Mouse (Mus musculus) lung, adult 2 months (tissue): Measurements from ENCODE around the gene Zfp638.

Source experiments
- CTCF ChIP-seq: fragments of 200-500 bp; IDR thresholded peaks from 2 replicates; pipeline ENCODE4 v1.5.1; 2011; ENCODE audit warnings: mild to moderate bottlenecking, low read length, control low read depth; ENCODE audit not compliant: insufficient read depth
- POLR2A ChIP-seq: fragments of 200-500 bp; IDR thresholded peaks from 2 replicates; pipeline ENCODE4 v1.6.1; 2011; ENCODE audit warnings: low read depth, mild to moderate bottlenecking, control low read depth, low read length, borderline replicate concordance; ENCODE audit errors: extremely low read depth

DNA sequence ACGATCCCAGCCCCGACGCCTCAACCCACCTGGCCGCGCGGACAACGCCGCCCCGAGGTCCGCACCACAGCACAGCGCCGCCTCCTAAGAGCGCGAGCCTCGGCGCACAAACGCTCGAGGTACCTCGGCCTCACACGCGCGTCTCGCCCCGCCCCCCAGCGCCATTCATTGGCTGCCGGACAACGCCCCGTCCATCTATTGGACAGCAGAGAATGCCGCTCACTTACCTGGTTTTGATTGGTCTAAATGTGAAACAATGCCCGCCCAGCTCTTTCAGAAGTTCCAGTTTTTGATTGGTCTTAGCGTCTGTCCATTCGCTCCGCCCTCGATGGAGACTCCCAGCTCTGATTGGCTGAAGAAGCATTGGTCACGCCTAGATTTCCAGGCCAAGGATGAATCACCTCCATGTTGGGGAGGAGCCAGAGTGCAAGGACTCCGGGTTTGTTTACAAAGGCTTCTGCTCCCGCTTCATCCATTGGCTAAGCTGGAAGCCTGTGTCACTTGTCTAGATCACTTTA, 35.2 kb upstream of the Zfp638 start, which contains the start of gene Paip2b:
- TF ChIP-seq POLR2A: peak; percentile 96
- TF ChIP-seq CTCF: no peak
